Mouse (Mus musculus) embryonic facial prominence, embryonic 10.5 days (tissue): ENCODE data around the gene Cpeb3. TPM values are rescaled to one million over a fixed set of nuclear protein-coding genes. Genes with fewer than 3 reads are reported as not detected.
"Not testable (repeated sequence)": the region's sequence is repeated elsewhere in the genome, so short reads cannot be mapped to it uniquely, and the experiment has no call there.

Source experiments
- DNase-seq: peaks from one replicate; pipeline ENCODE4 v3.0.0-alpha.2; 2017; ENCODE audit warnings: low spot score
- H3K27ac ChIP-seq: fragments of 300-500 bp; sonication (generic); replicated peaks from 2 replicates; pipeline ENCODE4 v1.5.1; 2016; ENCODE audit warnings: mild to moderate bottlenecking
- H3K27me3 ChIP-seq: fragments of 300-500 bp; sonication (generic); replicated peaks from 2 replicates; pipeline ENCODE4 v1.6.1; 2016; ENCODE audit warnings: low read depth, mild to moderate bottlenecking; ENCODE audit not compliant: poor library complexity, severe bottlenecking
- H3K36me3 ChIP-seq: fragments of 300-500 bp; sonication (generic); replicated peaks from 2 replicates; pipeline ENCODE4 v1.6.1; 2016; ENCODE audit warnings: mild to moderate bottlenecking, moderate library complexity
- H3K4me1 ChIP-seq: fragments of 300-500 bp; sonication (generic); 2 replicates; pipeline ENCODE4 v1.6.1; 2016
- H3K4me3 ChIP-seq: fragments of 300-500 bp; sonication (generic); 2 replicates; pipeline ENCODE4 v1.5.1; 2016; ENCODE audit warnings: mild to moderate bottlenecking, moderate library complexity
- H3K9me3 ChIP-seq: fragments of 300-500 bp; sonication (generic); 2 replicates; pipeline ENCODE4 v1.6.1; 2016; ENCODE audit warnings: mild to moderate bottlenecking
- WGBS: fragments of 180-500 bp; shearing (Covaris S2); methylation state at CpG from one replicate; pipeline ENCODE4 v1.1.7; 2016; 5-methylcytosine and 5-hydroxymethylcytosine counted together
- polyA plus RNA-seq: library from polyadenylated mRNA; unstranded; fragments of >200 nt; fragmentation: Nextera tagmentation; extraction: Ambion mirVana; gene quantifications from 2 replicates; pipeline ENCODE4 v1.2.1, GENCODE M21; 2016

Cpeb3 gene
- polyA plus RNA-seq, 1 experiment from 2014 or later: 0.76 TPM

- peak; percentile 57 for DNase-seq
- H3K4me3 ChIP-seq: peak overlapping the region; percentile 53
- H3K36me3 ChIP-seq: no peaks in the 10 kb centered on the region
- no peaks in the 10 kb centered on the region for H3K9me3 ChIP-seq
- H3K27me3 ChIP-seq: peaks cover 57% of the 10 kb centered on the region
- H3K4me1 ChIP-seq: peaks cover 23% of the 10 kb centered on the region
- 4% methylated on average over 63 of the region's 63 CpGs for WGBS
- H3K27ac ChIP-seq: no peak overlapping the region
Observed at GRCm38 (mm10) chr19:37233561-37234539, 25.4 kb upstream of the Cpeb3 start.

GRCm38 (mm10) chr19:37232598-37232997 lies 24.2 kb upstream of the Cpeb3 start:
- H3K4me1 ChIP-seq: peaks cover 10% of the 10 kb centered on the region
- not testable (repeated sequence) for H3K36me3 ChIP-seq, H3K9me3 ChIP-seq, H3K27ac ChIP-seq, H3K4me3 ChIP-seq, DNase-seq
- H3K27me3 ChIP-seq: peaks cover 48% of the 10 kb centered on the region
- 86% methylated on average over 9 of the region's 9 CpGs for WGBS

GRCm38 (mm10) chr19:37225197-37225862 lies 16.9 kb upstream of the Cpeb3 start:
- Histone ChIP-seq H3K4me1 (no peaks in the 10 kb centered on the region), H3K27ac (no peak overlapping the region), H3K27me3 (no peaks in the 10 kb centered on the region), H3K9me3 (no peaks in the 10 kb centered on the region), H3K4me3 (no peak overlapping the region), H3K36me3 (peaks cover 66% of the 10 kb centered on the region)
- WGBS: 85% methylated on average over 6 of the region's 6 CpGs
- no peak for DNase-seq

DNA sequence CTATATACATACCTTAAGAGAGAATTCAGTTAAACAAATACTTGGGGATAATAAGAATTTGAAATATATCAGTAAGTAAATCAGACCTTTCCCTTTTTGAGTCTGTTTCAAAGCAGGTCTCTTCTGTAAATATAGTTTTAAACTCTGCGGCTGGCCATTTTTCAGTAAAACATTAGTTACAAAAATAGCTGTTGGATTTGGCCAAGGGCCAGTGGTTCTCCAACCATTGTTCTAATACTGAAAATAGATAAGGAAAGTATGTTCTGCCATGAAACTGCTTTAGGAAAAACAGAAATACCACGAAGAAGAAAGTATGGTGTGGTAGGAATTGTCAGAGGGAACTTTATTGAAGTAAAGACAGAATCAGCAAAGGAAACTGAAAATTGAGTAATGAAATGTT lies 6.3 kb upstream of the Cpeb3 start:
- WGBS: 97% methylated on average over 2 of the region's 2 CpGs
- Histone ChIP-seq H3K4me1 (peaks cover under 1% of the 10 kb centered on the region), H3K9me3 (no peaks in the 10 kb centered on the region), H3K27me3 (no peaks in the 10 kb centered on the region), H3K36me3 (peaks cover 95% of the 10 kb centered on the region), H3K27ac (no peak overlapping the region), H3K4me3 (no peak overlapping the region)
- no peak for DNase-seq

DNA sequence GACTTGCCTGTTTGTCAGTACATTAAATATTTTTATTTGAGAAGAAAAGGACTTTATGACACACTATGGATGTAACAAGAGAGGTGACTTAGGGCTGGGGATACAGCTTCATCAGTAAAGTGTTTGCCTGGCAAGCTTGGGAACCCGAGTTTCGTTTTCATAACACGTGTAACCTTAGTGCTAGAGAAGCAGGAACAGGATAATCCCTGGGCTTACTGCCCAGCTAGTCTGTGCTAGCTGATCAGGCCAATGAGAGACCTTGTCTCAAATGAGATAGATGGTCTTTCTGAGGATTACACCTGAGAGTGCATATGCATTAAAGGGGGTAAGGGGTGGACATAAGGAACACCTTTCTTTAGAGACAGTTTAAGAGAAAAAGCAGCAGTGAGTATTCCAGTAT lies 3.0 kb upstream of the Cpeb3 start:
- DNase-seq: no peak
- no peak overlapping the region for H3K27ac ChIP-seq
- no peak overlapping the region for H3K4me3 ChIP-seq
- peaks cover 67% of the 10 kb centered on the region for H3K36me3 ChIP-seq
- H3K4me1 ChIP-seq: peaks cover 20% of the 10 kb centered on the region
- 93% methylated on average over 3 of the region's 3 CpGs for WGBS
- no peaks in the 10 kb centered on the region for H3K27me3 ChIP-seq
- H3K9me3 ChIP-seq: no peaks in the 10 kb centered on the region

GRCm38 (mm10) chr19:37210457-37210856 lies 2.1 kb upstream of the Cpeb3 start:
- H3K4me3 ChIP-seq: no peak overlapping the region
- no peak for DNase-seq
- H3K36me3 ChIP-seq: peaks cover 57% of the 10 kb centered on the region
- no peaks in the 10 kb centered on the region for H3K9me3 ChIP-seq
- 0 out of 2 replicates have a peak, but pooled peaks cover 5% of the 10 kb centered on the region for H3K27me3 ChIP-seq
- 93% methylated on average over 4 of the region's 4 CpGs for WGBS
- H3K4me1 ChIP-seq: peaks cover 22% of the 10 kb centered on the region
- H3K27ac ChIP-seq: no peak overlapping the region

GRCm38 (mm10) chr19:37209467-37210128 lies 1.2 kb upstream of the Cpeb3 start:
- peaks cover 49% of the 10 kb centered on the region for H3K36me3 ChIP-seq
- no peaks in the 10 kb centered on the region for H3K9me3 ChIP-seq
- H3K4me1 ChIP-seq: peaks cover 22% of the 10 kb centered on the region
- H3K4me3 ChIP-seq: peak overlapping the region; percentile 100
- no peak for DNase-seq
- no peak overlapping the region for H3K27ac ChIP-seq
- 88% methylated on average over 8 of the region's 8 CpGs for WGBS
- H3K27me3 ChIP-seq: 0 out of 2 replicates have a peak, but pooled peaks cover 8% of the 10 kb centered on the region

- WGBS: 83% methylated on average over 7 of the region's 7 CpGs
- Histone ChIP-seq H3K27me3 (0 out of 2 replicates have a peak, but pooled peaks cover 8% of the 10 kb centered on the region), H3K27ac (no peak overlapping the region), H3K36me3 (peaks cover 46% of the 10 kb centered on the region), H3K9me3 (no peaks in the 10 kb centered on the region), H3K4me1 (peaks cover 22% of the 10 kb centered on the region), H3K4me3 (peak overlapping the region; percentile 100)
- no peak for DNase-seq
Observed at GRCm38 (mm10) chr19:37208986-37209385, 585 bp upstream of the Cpeb3 start.

GRCm38 (mm10) chr19:37207303-37208175 lies 862 bp downstream of the Cpeb3 start, which contains the start of gene March5:
March5 (plus strand) TSS chr19:37207543.
- Histone ChIP-seq H3K4me1 (peaks cover 22% of the 10 kb centered on the region), H3K9me3 (no peaks in the 10 kb centered on the region), H3K4me3 (peak within 1 kb of the TSS; percentile 100), H3K27ac (peak within 1 kb of the TSS; percentile 98), H3K27me3 (0 out of 2 replicates have a peak, but pooled peaks cover 8% of the 10 kb centered on the region), H3K36me3 (peaks cover 33% of the 10 kb centered on the region)
- WGBS: under 1% methylated on average over 94 of the region's 94 CpGs
- DNase-seq: peak; percentile 91

DNA sequence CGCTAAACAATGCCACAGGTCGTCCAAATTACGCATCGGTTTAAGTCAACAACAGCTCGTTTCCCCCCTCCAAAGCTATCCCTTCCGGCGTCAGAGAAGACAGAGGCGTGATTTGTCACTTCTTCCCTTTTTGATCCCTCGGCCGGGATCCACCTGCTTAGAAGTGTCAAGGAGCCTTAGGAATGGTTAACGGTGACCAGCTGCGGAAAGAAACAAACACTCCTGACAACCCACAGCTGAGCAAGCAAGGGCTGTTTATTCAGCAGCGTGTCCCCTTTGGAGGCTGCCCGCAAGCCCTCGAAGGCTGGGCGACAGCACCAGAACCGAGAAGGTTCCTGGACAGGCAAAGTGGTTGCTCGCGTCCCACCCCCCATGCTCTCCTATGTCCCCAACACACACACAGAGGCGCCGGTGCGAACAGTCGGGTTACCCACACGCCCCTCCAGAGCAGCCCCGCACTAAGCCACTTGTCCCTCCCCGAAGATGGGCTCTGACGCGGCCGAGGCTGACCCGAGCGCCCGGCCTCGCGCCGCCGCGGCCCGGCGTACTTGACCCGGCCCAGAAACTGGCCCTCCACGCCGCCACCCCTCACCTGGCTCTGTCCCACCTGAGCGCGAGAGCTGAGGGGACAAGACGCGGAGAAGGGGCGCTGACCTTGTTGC lies 1.6 kb downstream of the Cpeb3 start:
- no peak for DNase-seq
- Histone ChIP-seq H3K27ac (peak overlapping the region; percentile 98), H3K4me1 (peaks cover 22% of the 10 kb centered on the region), H3K27me3 (0 out of 2 replicates have a peak, but pooled peaks cover 8% of the 10 kb centered on the region), H3K4me3 (peak overlapping the region; percentile 100), H3K9me3 (no peaks in the 10 kb centered on the region), H3K36me3 (peaks cover 25% of the 10 kb centered on the region)
- WGBS: under 1% methylated on average over 47 of the region's 47 CpGs

DNA sequence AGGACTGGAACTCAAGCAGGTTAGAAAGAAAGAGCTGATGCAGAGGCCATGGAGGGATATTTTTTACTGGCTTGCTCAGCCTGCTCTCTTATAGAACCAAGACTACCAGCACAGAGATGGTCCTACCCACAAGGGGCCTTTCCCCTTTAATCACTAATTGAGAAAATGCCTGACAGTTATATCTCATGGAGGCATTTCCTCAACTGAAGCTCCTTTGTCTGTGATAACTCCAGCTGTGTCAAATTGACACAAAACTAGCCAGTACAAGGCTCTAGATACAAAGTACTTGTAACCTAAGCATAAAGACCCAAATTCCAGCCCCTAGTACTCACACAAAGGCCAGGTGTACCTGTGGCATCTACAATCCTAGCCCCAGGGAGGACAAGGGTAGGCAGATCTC lies 3.2 kb downstream of the Cpeb3 start:
- not testable (repeated sequence) for H3K4me3 ChIP-seq, H3K9me3 ChIP-seq, H3K36me3 ChIP-seq

More for the DNA sequence above, 3.2 kb downstream of the Cpeb3 start:
- not testable (repeated sequence) for H3K27ac ChIP-seq, DNase-seq, H3K27me3 ChIP-seq
- peaks cover 22% of the 10 kb centered on the region for H3K4me1 ChIP-seq
